Mouse (Mus musculus): ENCODE measurements around the gene Plppr1. TPM values are rescaled to one million over a fixed set of nuclear protein-coding genes. Genes with fewer than 3 reads are reported as not detected.

The Plppr1 gene
- polyA plus RNA-seq (2017; shearing (Covaris generic)) = 0.11 TPM

DNA sequence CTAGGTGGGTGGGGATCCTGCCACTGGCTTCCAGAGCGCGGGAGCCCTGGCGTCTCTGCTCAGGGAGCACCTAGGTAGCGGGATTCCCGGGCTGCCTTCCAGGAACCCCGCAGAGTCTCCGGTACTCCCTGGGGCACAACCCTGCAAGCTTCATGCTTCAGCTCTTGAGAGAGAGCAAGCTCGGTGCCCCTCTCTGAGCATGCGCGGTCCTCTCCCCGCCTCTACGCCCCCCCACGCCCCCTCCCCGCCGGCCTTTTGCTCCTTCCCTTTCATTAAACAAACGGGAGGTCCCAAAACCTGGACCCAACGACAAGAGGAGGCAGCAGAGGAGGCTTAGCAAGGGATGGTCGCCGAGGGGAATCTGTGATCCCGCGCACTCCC, at the start of gene Plppr1:
Plppr1 (plus strand) TSS at position 253 of the 381 bp plus-strand sequence.

All from CD4-positive, CD25-positive, alpha-beta regulatory T cell (primary cell).